Mouse (Mus musculus): ENCODE data around the gene Ghrhr.

DNA sequence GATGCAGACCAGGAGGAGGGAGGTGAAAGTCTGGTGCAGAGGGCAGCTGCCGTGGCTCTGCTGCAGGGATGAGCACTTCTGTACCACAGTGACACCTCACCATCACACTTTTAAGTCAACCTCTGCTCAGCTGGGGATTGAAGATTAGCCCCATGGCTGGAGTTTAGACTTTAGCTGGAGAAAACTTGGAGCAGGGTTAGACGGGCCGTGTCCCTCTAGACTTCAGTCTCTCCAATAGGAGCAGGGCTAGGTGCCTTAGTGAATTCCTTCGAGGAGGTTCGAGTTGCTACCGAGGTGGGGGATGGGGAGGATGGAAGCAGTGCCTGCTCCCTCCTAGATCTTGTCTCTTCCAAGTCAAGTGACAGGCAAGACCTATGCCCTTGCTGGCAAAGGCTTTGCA lies 38.0 kb upstream of the Ghrhr start:
- no peak for TF ChIP-seq EP300 (IDR thresholded peaks at IDR 0.05; ENCODE audit: low read depth)
- no peak for TF ChIP-seq CTCF (IDR thresholded peaks at IDR 0.05; ENCODE audit: low read depth)

Measured in heart, postnatal 0 days (tissue).